Mouse (Mus musculus): ENCODE measurements around the gene Itm2c. TPM values are rescaled to one million over a fixed set of nuclear protein-coding genes. Genes with fewer than 3 reads are reported as not detected.

Gene Itm2c
- polyA plus RNA-seq, 2 experiments, result 22.0 to 27.2 TPM

DNA sequence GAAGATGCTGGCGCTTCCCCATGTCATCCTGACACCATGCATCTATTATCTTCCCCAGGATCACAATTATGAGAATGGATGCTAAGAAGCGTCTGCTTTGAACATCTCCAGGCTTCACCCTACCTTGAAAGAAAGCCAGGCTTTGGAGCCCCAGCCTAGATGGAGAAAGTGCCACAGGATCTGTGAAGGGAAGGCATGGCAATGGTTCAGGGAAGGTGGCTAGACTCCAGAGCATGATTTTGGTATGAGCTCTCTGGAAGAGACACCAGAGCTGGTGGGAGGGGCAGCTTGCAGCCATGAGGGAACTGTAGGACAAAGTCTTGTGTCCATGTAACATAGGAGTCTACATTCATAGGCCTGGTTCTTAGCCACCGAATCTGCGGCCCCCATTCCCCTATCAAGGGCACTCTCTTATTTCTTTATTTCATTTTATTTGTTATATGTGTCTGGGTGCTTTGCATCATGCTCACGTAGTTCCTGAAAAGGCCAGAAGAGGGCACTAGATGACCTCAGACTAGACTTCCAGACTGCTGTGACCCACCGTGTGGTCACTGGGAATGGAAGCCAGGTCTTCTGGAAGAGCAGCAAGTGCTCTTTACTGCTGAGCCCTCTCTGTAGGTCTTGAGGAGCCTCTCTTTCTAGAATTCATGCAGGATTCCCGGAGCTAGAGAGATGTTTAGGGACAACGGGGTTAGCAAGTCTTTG, 41.2 kb downstream of the Itm2c start:
- no peaks in the 10 kb centered on the region for H3K9me3 ChIP-seq (ENCODE audit: control insufficient read depth, low read length)
- peaks cover 0 to 2% of the 10 kb centered on the region in 2 experiments; a peak in 2 of 4 replicates for H3K4me1 ChIP-seq (replicated peaks; ENCODE audit: control insufficient read depth in 2 of 2, insufficient read depth in 2 of 2, low read length in 1 of 2)
- H3K9ac ChIP-seq (replicated peaks), result no peak overlapping the region
- H3K27me3 ChIP-seq (ENCODE audit: control insufficient read depth, insufficient read depth, low read length), result no peaks in the 10 kb centered on the region
- no peak overlapping the region for H3K27ac ChIP-seq
- ATAC-seq (ENCODE audit: insufficient read depth), result no peak
- no peak overlapping the region for H3K4me2 ChIP-seq (ENCODE audit: low read depth)
- no peaks in the 10 kb centered on the region for H3K36me3 ChIP-seq (replicated peaks; ENCODE audit: control insufficient read depth, insufficient read depth, low read depth)
- WGBS (ENCODE audit: insufficient replicate concordance), result 25% methylated on average over 8 of the region's 8 CpGs
- H3K4me3 ChIP-seq (ENCODE audit: insufficient read depth in 1 of 2, low read depth in 2 of 2, low read length in 2 of 2), result no peak overlapping the region
- TF ChIP-seq CTCF (IDR thresholded peaks at IDR 0.05; ENCODE audit: low read depth) (peak; percentile 75), EP300 (IDR thresholded peaks at IDR 0.05; ENCODE audit: low read depth) (no peak)
- peak in 1 of 3 experiments; percentile 28 for DNase-seq (ENCODE audit: low read depth in 3 of 3, low spot score in 3 of 3)

DNA sequence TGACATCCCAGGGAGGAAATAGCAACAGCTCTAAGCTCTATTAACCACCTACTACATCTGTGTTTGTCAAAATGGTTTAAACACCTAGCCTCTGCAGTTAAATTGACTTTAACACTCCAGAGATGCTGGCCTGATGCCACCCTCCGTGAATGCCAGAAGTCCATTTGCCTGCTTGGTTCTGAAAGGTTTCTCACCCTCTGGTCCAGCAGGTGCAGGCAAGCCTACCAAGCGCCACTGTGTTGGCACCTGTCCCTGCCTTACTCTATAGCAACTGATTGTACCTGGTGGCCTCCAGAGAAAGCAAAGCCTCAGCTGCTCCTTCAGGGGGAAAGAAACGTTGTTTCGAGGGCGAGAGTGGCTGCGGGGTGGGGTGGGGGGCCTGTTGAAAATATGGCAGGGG, 42.2 kb downstream of the Itm2c start:
- H3K4me1 ChIP-seq (replicated peaks; ENCODE audit: control insufficient read depth in 2 of 2, insufficient read depth in 2 of 2, low read length in 1 of 2), result peaks cover 0 to 2% of the 10 kb centered on the region in 2 experiments; a peak in 2 of 4 replicates
- no peaks in the 10 kb centered on the region for H3K27me3 ChIP-seq (ENCODE audit: control insufficient read depth, insufficient read depth, low read length)
- H3K36me3 ChIP-seq (replicated peaks; ENCODE audit: control insufficient read depth, insufficient read depth, low read depth), result no peaks in the 10 kb centered on the region
- H3K9ac ChIP-seq (replicated peaks), result no peak overlapping the region
- no peaks in the 10 kb centered on the region for H3K9me3 ChIP-seq (ENCODE audit: control insufficient read depth, low read length)
- no peak overlapping the region for H3K4me3 ChIP-seq (ENCODE audit: insufficient read depth in 1 of 2, low read depth in 2 of 2, low read length in 2 of 2)
- H3K4me2 ChIP-seq (ENCODE audit: low read depth), result no peak overlapping the region
- DNase-seq (ENCODE audit: low read depth in 3 of 3, low spot score in 3 of 3) (no peak), ATAC-seq (ENCODE audit: insufficient read depth) (no peak)
- TF ChIP-seq CTCF (IDR thresholded peaks at IDR 0.05; ENCODE audit: low read depth) (no peak), EP300 (IDR thresholded peaks at IDR 0.05; ENCODE audit: low read depth) (no peak)
- no peak overlapping the region for H3K27ac ChIP-seq
- 64% methylated on average over 6 of the region's 6 CpGs for WGBS (ENCODE audit: insufficient replicate concordance)

DNA sequence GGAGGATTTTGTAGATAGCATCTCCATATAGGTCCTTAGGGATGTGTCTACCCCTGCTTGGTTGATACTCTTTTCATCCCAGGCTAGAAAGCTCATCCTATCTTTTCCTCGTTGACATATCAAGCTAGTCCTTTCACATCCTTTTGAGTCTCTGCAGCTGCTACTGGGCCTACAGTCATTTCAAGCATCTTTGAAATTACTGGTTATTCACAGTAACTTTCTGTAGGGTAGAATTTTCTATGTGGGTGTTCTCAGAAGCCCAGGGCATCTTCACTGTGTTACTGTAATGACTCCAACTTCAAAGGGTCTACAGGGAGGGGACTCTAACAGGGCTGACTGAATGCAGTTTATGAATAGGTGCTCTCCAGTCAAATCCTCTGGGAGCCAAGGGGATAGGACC, 43.2 kb downstream of the Itm2c start:
- no peaks in the 10 kb centered on the region for H3K27me3 ChIP-seq (ENCODE audit: control insufficient read depth, insufficient read depth, low read length)
- ATAC-seq (ENCODE audit: insufficient read depth), result no peak
- H3K9me3 ChIP-seq (ENCODE audit: control insufficient read depth, low read length), result no peaks in the 10 kb centered on the region

DNA sequence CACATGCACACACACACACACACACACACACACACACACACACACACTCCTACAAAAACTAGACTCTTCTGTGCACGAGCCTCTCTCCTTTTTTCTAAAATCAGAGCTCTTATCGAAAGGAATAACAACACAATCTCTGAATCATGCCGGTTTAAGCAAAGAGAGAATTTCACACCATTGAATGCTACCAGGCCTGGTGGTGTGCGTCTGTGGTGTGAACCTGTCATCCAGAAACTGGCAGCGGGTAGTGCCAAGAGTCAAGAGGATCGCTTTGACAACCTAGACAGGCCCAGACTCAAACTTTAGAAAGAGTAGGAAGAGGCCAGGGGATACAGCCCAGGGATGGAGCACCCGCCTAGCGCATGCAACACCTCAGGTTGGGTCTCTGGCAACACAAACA, 48.2 kb downstream of the Itm2c start:
- no peaks in the 10 kb centered on the region for H3K36me3 ChIP-seq (replicated peaks; ENCODE audit: control insufficient read depth, insufficient read depth, low read depth)
- no peaks in the 10 kb centered on the region for H3K27me3 ChIP-seq (ENCODE audit: control insufficient read depth, insufficient read depth, low read length)
- H3K27ac ChIP-seq, result no peak overlapping the region
- H3K4me2 ChIP-seq (ENCODE audit: low read depth), result no peak overlapping the region
- ATAC-seq (ENCODE audit: insufficient read depth) (no peak), DNase-seq (ENCODE audit: low read depth in 3 of 3, low spot score in 3 of 3) (no peak)
- TF ChIP-seq EP300 (IDR thresholded peaks at IDR 0.05; ENCODE audit: low read depth) (no peak), CTCF (IDR thresholded peaks at IDR 0.05; ENCODE audit: low read depth) (no peak)
- no peaks in the 10 kb centered on the region for H3K9me3 ChIP-seq (ENCODE audit: control insufficient read depth, low read length)
- WGBS (ENCODE audit: insufficient replicate concordance), result 59% methylated on average over 8 of the region's 8 CpGs
- H3K4me3 ChIP-seq (ENCODE audit: insufficient read depth in 1 of 2, low read depth in 2 of 2, low read length in 2 of 2), result no peak overlapping the region
- no peak overlapping the region for H3K9ac ChIP-seq (replicated peaks)
- no peaks in the 10 kb centered on the region for H3K4me1 ChIP-seq (replicated peaks; ENCODE audit: control insufficient read depth in 2 of 2, insufficient read depth in 2 of 2, low read length in 1 of 2)

More for the DNA sequence above, 43.2 kb downstream of the Itm2c start:
- no peak overlapping the region for H3K9ac ChIP-seq (replicated peaks)
- WGBS (ENCODE audit: insufficient replicate concordance), result 53% methylated on average over 1 of the region's 1 CpGs
- no peaks in the 10 kb centered on the region for H3K36me3 ChIP-seq (replicated peaks; ENCODE audit: control insufficient read depth, insufficient read depth, low read depth)
- TF ChIP-seq EP300 (IDR thresholded peaks at IDR 0.05; ENCODE audit: low read depth) (no peak), CTCF (IDR thresholded peaks at IDR 0.05; ENCODE audit: low read depth) (no peak)
- DNase-seq (ENCODE audit: low read depth in 3 of 3, low spot score in 3 of 3), result no peak
- H3K27ac ChIP-seq, result no peak overlapping the region
- H3K4me3 ChIP-seq (ENCODE audit: insufficient read depth in 1 of 2, low read depth in 2 of 2, low read length in 2 of 2), result no peak overlapping the region
- no peak overlapping the region for H3K4me2 ChIP-seq (ENCODE audit: low read depth)
- H3K4me1 ChIP-seq (replicated peaks; ENCODE audit: control insufficient read depth in 2 of 2, insufficient read depth in 2 of 2, low read length in 1 of 2), result peaks cover 0 to 2% of the 10 kb centered on the region in 2 experiments; a peak in 2 of 4 replicates

DNA sequence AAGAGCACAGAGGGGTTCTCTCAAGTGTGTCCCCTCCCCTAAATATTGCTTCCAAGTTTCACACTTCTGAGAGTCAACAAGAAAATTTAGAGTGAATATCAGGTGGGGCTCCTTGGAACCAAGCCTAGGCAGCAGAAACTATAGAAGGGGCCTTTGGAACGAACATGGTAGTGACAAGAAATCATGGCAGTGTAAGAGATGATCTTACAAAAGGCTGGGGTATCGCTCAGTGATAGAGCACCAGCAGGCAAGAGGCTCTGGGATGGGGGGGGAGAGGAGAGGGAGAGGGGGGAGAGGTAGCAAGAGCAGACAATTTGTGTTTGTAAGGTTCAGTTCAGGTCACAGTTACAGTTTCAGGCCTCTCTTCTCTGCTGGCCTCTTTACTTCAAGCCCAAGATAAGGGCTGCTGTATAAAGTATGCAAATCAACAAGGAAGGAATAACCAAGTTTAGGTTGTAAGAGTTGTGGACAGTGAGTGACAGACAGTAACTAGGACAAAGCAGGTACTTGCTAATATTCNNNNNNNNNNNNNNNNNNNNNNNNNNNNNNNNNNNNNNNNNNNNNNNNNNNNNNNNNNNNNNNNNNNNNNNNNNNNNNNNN, 55.1 kb downstream of the Itm2c start:
- no peaks in the 10 kb centered on the region for H3K36me3 ChIP-seq (replicated peaks; ENCODE audit: control insufficient read depth, insufficient read depth, low read depth)
- H3K27me3 ChIP-seq (ENCODE audit: control insufficient read depth, insufficient read depth, low read length), result no peaks in the 10 kb centered on the region
- H3K27ac ChIP-seq, result no peak overlapping the region
- no peak overlapping the region for H3K4me2 ChIP-seq (ENCODE audit: low read depth)
- no peak for TF ChIP-seq CTCF (IDR thresholded peaks at IDR 0.05; ENCODE audit: low read depth)
- TF ChIP-seq EP300 (IDR thresholded peaks at IDR 0.05; ENCODE audit: low read depth), result no peak
- ATAC-seq (ENCODE audit: insufficient read depth) (no peak), DNase-seq (ENCODE audit: low read depth in 3 of 3, low spot score in 3 of 3) (no peak)
- no peaks in the 10 kb centered on the region for H3K9me3 ChIP-seq (ENCODE audit: control insufficient read depth, low read length)
- no peaks in the 10 kb centered on the region for H3K4me1 ChIP-seq (replicated peaks; ENCODE audit: control insufficient read depth in 2 of 2, insufficient read depth in 2 of 2, low read length in 1 of 2)
- H3K4me3 ChIP-seq (ENCODE audit: insufficient read depth in 1 of 2, low read depth in 2 of 2, low read length in 2 of 2), result no peak overlapping the region
- 55% methylated on average over 2 of the region's 2 CpGs for WGBS (ENCODE audit: insufficient replicate concordance)
- H3K9ac ChIP-seq (replicated peaks), result no peak overlapping the region

Data from liver, embryonic 14.5 days (tissue).